22 mouse cellular contexts compared by ENCODE assay signal in genomic region chr1:37380913-37381312, GRCm38 (mm10). TPM values are rescaled to one million over a fixed set of nuclear protein-coding genes. Genes with fewer than 3 reads are reported as not detected.
A peak's percentile ranks its signal among the peaks of the same experiment; 100 is the strongest.
DNase-seq lines count a peak whose midpoint lies in the region; ATAC-seq and TF ChIP-seq lines count a peak whose summit lies in the region.
"Had no signal": no experiment of that assay in that cellular context is flagged by ENCODE, and none has a peak within 500 bp of the region (broad histone marks: within the 10 kb centered on the region; RNA-seq: fewer than 3 reads in every experiment).

No protein-coding gene starts in this region.

- no peak overlapping the region for H3K4me2 ChIP-seq in lung, embryonic 14.5 days
- H3K4me2 ChIP-seq in lung, embryonic 16.5 days (ENCODE audit: low read depth, low read length): no peak overlapping the region
- H3K4me2 ChIP-seq: embryonic facial prominence, embryonic 12.5 days; forebrain, embryonic 13.5 days; forebrain, embryonic 15.5 days had no signal

- H3K4me1 ChIP-seq in lung, embryonic 14.5 days (ENCODE audit: insufficient read depth): no peaks in the 10 kb centered on the region
- H3K4me1 ChIP-seq in lung, adult 2 months (ENCODE audit: control insufficient read depth, insufficient read depth, low read length): no peaks in the 10 kb centered on the region
- no peaks in the 10 kb centered on the region for H3K4me1 ChIP-seq in lung, embryonic 16.5 days (replicated peaks; ENCODE audit: control insufficient read depth, insufficient read depth, low read length)
- H3K4me1 ChIP-seq: embryonic facial prominence, embryonic 12.5 days; forebrain, embryonic 15.5 days had no signal

- ATAC-seq in lung, embryonic 14.5 days (ENCODE audit: insufficient read depth): peak; percentile 78; the same call in 1 of the 2 replicates
- peak; percentile 75; the same call in 1 of the 2 replicates for ATAC-seq in lung, embryonic 16.5 days (ENCODE audit: low read depth)
- ATAC-seq: activated CD4-positive, CD25-positive, alpha-beta regulatory T cell, adult 4 months; CD4-positive, CD25-positive, alpha-beta regulatory T cell, adult 4 months; forebrain, embryonic 13.5 days; forebrain, embryonic 15.5 days; Patski had no signal

- DNase-seq in lung, embryonic 14.5 days: peak; percentile 38
- no peak for DNase-seq in lung, adult 2 months
- DNase-seq in lung, postnatal 14 days: no peak
- peak; percentile 25 for DNase-seq in lung, postnatal 10 days
- DNase-seq in lung, postnatal 36 days: no peak
- DNase-seq: adrenal gland, adult 8-10 months; adrenal gland, postnatal 14 days; adrenal gland, postnatal 36 days; B cell, adult 2 months; cerebellum, adult 11-12 months; cerebellum, adult 2 months; cerebellum, adult 9-10 months had no signal

- no peak overlapping the region for H3K4me3 ChIP-seq in lung, embryonic 14.5 days (ENCODE audit: low read depth, low read length)
- H3K4me3 ChIP-seq in lung, adult 2 months (replicated peaks; ENCODE audit: extremely low read depth, low read depth, low read length): no peak overlapping the region
- H3K4me3 ChIP-seq in lung, embryonic 16.5 days (ENCODE audit: low read length): no peak overlapping the region
- H3K4me3 ChIP-seq: embryonic facial prominence, embryonic 10.5 days; embryonic facial prominence, embryonic 12.5 days; forebrain, embryonic 13.5 days; forebrain, embryonic 15.5 days had no signal

- no peak overlapping the region for H3K9ac ChIP-seq in lung, embryonic 14.5 days
- H3K9ac ChIP-seq in lung, embryonic 16.5 days (ENCODE audit: low read length): no peak overlapping the region
- H3K9ac ChIP-seq: embryonic facial prominence, embryonic 12.5 days; forebrain, embryonic 13.5 days; forebrain, embryonic 15.5 days had no signal

- no peaks in the 10 kb centered on the region for H3K27me3 ChIP-seq in lung, embryonic 14.5 days (ENCODE audit: insufficient read depth, low read length)
- H3K27me3 ChIP-seq in lung, embryonic 16.5 days (ENCODE audit: control insufficient read depth, insufficient read depth, low read depth, low read length): no peaks in the 10 kb centered on the region
- H3K27me3 ChIP-seq: CH12.LX; embryonic facial prominence, embryonic 12.5 days; forebrain, embryonic 13.5 days; forebrain, embryonic 15.5 days; Patski had no signal

- 42% methylated on average over 5 of the region's 5 CpGs for WGBS in lung, embryonic 14.5 days
- WGBS in lung, adult 2 months: 55% methylated on average over 5 of the region's 5 CpGs
- WGBS in lung, embryonic 16.5 days: 39% methylated on average over 5 of the region's 5 CpGs

- no peak overlapping the region for H3K27ac ChIP-seq in lung, embryonic 14.5 days (ENCODE audit: low read depth)
- no peak overlapping the region for H3K27ac ChIP-seq in lung, embryonic 16.5 days (ENCODE audit: low read length)
- H3K27ac ChIP-seq: embryonic facial prominence, embryonic 10.5 days; embryonic facial prominence, embryonic 12.5 days; forebrain, embryonic 13.5 days; forebrain, embryonic 15.5 days had no signal

- TF ChIP-seq CTCF in lung, embryonic 14.5 days (IDR thresholded peaks at IDR 0.05; ENCODE audit: low read depth): no peak
- TF ChIP-seq CTCF in lung, adult 2 months (IDR thresholded peaks at IDR 0.05; ENCODE audit: insufficient read depth, low read length): no peak

- H3K9me3 ChIP-seq in lung, embryonic 14.5 days (ENCODE audit: low read depth, low read length): no peaks in the 10 kb centered on the region
- no peaks in the 10 kb centered on the region for H3K9me3 ChIP-seq in lung, embryonic 16.5 days (ENCODE audit: control insufficient read depth, low read length)
- H3K9me3 ChIP-seq: embryonic facial prominence, embryonic 10.5 days; embryonic facial prominence, embryonic 12.5 days; forebrain, embryonic 13.5 days; forebrain, embryonic 15.5 days; G1E had no signal

- 0 out of 2 replicates have a peak, but pooled peaks cover 10% of the 10 kb centered on the region for H3K36me3 ChIP-seq in lung, embryonic 14.5 days (ENCODE audit: insufficient read depth)
- no peaks in the 10 kb centered on the region for H3K36me3 ChIP-seq in lung, embryonic 16.5 days (ENCODE audit: control insufficient read depth, insufficient read depth, low read length)
- H3K36me3 ChIP-seq: G1E had no signal

- TF ChIP-seq POLR2A in lung, adult 2 months (IDR thresholded peaks at IDR 0.05; ENCODE audit: borderline replicate concordance, extremely low read depth, low read depth, low read length): no peak

RNA-seq across cellular contexts. Expression of gene Coa5, which starts 49.0 kb away (rescaled TPM):
- 49.5 and 51.6 TPM in 2 replicates for polyA plus RNA-seq in lung, embryonic 14.5 days (2014; fragmentation: Nextera tagmentation; extraction: Ambion mirVana)
- polyA plus RNA-seq in lung, adult 2 months (2012; rRNA removed): 27.0 and 45.0 TPM in 2 replicates
- polyA plus RNA-seq in lung, embryonic 16.5 days (2015; fragmentation: Nextera tagmentation; extraction: Ambion mirVana): 40.1 and 43.2 TPM in 2 replicates

RNA-seq across cellular contexts. Expression of gene Unc50, which starts 49.0 kb away (rescaled TPM):
- polyA plus RNA-seq in lung, embryonic 14.5 days (2014; fragmentation: Nextera tagmentation; extraction: Ambion mirVana): 129 and 135 TPM in 2 replicates
- 56.0 and 58.6 TPM in 2 replicates for polyA plus RNA-seq in lung, adult 2 months (2012; rRNA removed)
- 131 and 133 TPM in 2 replicates for polyA plus RNA-seq in lung, embryonic 16.5 days (2015; fragmentation: Nextera tagmentation; extraction: Ambion mirVana)

Comparison
In these comparisons a context has a peak if more than half of its experiments do, and no peak if none do; other contexts are left out.
1. DNase-seq: peak in lung, embryonic 14.5 days (single experiment) and lung, postnatal 10 days (single experiment); none in lung, adult 2 months (single experiment), lung, postnatal 14 days (single experiment) and lung, postnatal 36 days (single experiment).